Mouse (Mus musculus) spleen, postnatal 14 days (tissue): ENCODE data around the gene Tbc1d8.

Experiments
- DNase-seq, 2 experiments: peaks; one replicate each; pipeline ENCODE4 v3.0.0; 2021 to 2022; ENCODE audit warnings: low spot score in 2 of 2

The Tbc1d8 gene

DNA sequence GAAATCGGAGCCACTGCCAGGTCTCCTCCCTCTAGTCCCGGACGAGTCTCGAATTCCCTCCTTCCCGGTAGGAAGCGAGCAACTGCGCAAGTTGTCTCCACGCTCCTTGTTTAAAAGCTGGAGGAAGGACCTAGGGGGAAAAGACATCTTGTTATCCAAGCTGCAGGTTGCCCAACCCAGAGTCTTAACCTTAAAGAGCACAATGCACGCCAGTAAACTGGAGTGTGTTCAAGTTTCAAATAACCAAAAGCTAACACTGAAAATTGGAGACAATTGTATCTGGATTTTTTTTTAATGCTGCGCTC is 293 bp upstream of the Tbc1d8 start:
- DNase-seq: no peak

- DNase-seq: no peak
Measured at GRCm38 (mm10) chr1:39477064-39477463, 1.5 kb downstream of the Tbc1d8 start.

DNA sequence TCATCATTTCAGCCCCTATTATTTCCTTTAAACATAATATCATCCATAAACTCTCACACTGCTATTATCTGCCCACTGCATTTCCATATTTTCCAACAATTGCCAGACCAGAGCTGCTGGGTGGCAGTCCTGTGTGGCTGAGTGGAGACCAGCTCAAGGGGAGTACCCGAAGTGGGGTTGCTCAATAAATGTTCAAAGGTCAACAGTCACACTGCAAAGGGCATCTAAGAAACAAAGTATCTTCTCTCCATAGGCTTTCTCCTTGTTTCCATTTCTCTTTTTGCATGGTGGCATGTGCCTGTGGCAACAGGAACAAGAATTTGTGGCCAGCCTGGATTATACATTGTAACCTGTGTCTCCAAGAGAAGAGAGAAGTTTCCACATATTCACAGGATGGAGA is 2.2 kb downstream of the Tbc1d8 start:
- no peak for DNase-seq

DNA sequence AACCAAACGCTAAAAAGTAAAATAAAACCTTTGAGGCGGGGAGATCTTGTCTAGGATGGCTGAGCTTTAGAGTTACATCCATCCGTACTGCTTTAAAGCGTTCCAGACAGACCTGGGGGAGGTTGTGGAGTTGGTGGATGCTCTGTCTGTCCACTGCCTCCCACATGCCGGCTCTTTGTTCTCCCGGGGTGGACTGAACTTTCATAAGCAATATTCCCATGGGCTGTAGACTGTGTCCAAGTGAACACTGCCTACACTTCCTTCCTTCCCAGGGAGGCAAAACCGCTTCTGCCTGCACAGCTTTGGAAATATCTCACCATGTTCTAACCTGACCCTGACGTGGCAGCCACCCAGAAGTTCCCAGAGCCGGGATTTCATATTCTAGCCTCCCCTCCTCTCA is 4.0 kb downstream of the Tbc1d8 start:
- DNase-seq: no peak

GRCm38 (mm10) chr1:39471298-39471902 is 7.2 kb downstream of the Tbc1d8 start:
- DNase-seq: no peak

DNA sequence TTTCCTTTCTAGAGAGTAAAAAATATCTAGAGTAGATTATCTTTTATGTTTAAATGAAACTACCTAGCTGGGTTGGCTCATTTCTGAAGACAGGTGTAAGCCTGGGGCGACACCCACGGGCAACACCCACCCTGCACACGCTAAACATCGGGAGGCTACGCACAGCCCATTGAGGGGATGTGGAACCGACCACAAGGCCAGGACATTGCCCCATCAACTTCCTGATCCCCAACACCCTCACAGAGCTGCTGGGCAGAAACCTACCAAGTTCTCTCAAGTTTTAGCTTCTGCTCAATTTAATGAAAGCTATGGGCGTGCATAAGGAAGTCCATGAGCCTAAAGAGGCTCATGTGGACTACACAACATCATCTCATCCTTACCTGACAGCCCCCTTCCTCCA is 9.6 kb downstream of the Tbc1d8 start:
- no peak for DNase-seq

- DNase-seq: no peak
Measured at GRCm38 (mm10) chr1:39466526-39466925, 12.0 kb downstream of the Tbc1d8 start.

GRCm38 (mm10) chr1:39464760-39465159 is 13.8 kb downstream of the Tbc1d8 start:
- DNase-seq: no peak

GRCm38 (mm10) chr1:39462937-39463444 is 15.6 kb downstream of the Tbc1d8 start:
- DNase-seq: no peak

GRCm38 (mm10) chr1:39462036-39462435 is 16.5 kb downstream of the Tbc1d8 start:
- no peak for DNase-seq

DNA sequence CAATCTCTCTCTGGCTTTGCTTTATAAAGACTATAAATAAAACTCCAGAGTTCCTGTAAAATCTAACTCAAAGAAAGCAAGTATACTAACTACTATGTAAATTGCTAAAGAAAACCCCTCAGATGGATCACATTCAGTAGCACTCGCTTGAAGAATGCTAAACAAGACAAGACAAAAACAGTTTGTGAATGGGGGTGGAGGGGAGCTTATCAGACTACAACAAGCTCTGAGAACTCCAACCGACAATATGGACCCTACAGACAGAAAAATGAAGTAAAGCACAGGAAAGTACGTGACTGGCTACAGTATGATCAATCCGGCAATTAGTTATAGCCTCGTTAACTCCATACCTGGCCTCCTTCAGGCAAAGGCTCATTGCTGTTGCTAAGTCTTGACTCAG is 18.1 kb downstream of the Tbc1d8 start:
- DNase-seq: no peak

DNA sequence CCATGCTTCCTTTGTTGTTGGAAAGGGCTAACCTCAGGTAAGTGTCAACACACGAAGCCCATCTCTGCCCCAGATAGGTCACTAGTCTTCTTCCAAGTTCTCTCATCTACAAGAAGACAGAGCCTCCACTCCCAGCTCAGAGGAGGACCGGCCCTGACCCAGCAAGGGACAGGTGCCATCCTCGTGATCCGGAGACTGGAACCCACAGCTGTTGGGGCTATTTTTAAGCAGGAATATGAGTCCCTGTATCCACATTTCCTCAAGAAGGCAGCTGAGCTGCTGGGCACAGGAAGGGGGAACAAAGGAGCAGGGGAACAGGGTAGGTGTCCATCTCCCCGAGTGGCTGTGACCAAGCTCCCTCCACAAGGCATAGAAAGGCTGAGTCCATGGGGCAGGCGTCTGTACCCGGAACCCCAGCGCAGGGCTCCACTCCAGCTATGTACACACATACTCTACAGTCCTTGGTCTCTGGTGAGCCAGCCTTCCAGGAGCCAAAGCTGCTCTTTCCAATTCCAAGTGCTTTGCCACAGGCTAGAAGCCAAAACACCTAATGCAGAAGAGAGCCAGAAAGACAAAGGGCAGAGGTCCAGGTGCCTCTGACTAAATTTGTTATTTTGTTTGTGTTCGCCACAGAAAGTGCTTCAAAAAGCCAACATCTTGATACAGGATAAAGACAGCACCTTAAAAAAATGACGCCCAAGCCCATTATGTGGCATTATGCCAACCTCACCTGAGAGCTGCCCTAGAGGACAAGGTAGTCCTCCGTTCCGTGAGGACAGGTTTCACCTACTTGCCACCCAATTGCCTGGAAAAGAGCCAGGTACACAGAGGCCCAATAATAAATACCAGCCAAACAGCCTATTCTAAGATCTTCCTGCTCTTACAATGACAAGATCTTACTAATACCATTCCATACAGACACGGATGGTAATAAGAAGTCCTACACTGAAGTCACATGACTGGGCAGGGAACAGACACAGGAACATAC is 20.4 kb downstream of the Tbc1d8 start:
- no peak for DNase-seq

DNA sequence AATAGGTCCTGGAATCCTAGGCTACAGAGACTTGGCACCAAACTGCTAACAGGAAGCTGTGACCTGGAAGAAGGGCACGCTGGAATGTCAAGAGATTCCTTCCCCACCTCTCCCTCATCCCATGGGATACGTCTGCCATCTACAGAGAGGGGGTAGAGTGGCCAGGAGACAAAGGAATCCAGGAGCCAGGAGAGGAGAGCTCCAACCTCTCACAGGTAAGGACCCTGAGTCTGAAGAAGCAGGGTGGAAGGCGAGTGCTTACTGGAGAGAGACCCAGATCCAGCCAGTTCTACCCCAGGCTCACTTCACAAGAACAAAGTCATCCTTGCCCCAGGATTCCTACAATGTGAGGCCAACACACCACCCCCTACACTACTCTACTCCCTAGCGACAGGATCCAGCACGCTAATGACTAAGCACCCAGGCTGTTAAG is 22.1 kb downstream of the Tbc1d8 start:
- no peak for DNase-seq

GRCm38 (mm10) chr1:39455350-39456023 is 23.1 kb downstream of the Tbc1d8 start:
- DNase-seq: no peak

DNA sequence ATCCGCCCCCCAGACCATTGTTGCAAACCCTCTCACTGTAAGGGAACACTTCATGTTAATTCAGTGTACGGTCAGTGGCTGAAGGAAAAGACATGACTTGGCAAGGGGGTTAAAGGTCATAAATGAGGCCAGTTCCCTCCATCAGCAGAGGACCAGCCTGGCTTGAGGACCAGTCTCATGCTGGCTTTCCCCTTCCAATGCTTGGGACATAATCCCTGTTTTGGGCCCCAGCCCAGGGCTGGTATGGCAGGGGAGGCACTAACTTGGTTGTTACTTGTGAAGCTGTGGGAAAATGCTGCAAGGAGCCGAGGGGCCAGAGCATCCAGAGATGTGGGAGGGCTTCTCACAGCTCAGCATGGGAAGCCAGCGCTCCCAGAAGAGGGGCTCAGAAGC is 23.8 kb downstream of the Tbc1d8 start:
- no peak for DNase-seq

- no peak for DNase-seq
Measured at GRCm38 (mm10) chr1:39454108-39454782, 24.3 kb downstream of the Tbc1d8 start.

- no peak for DNase-seq
Measured at GRCm38 (mm10) chr1:39452203-39452602, 26.4 kb downstream of the Tbc1d8 start.

GRCm38 (mm10) chr1:39450069-39450728 is 28.4 kb downstream of the Tbc1d8 start:
- no peak for DNase-seq

DNA sequence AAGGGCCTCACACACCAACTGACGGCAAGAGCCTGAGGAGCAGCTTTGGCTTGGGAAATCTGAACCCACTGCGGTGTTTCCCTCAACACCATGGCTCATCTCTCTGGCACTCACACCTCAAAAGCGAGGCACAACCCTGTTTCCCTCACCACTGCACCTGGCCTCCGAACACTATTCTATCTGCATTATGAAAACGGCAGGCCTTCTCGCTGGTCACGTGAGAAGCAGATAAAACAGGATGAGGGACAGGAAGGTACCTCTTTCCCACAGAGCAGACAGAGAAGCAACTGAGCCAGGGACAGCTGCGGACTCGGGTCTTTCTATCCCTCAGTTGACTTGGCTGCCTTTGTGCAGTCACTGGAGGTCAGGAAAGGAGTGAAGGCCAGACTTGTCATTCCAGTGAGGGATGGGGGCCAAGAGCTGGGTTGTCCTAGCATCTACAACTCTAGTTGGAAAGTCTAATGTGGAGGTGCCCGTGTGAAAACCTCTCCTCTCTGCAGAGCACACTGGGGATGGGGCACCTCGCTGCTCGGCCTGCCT is 29.2 kb downstream of the Tbc1d8 start:
- DNase-seq: no peak

DNA sequence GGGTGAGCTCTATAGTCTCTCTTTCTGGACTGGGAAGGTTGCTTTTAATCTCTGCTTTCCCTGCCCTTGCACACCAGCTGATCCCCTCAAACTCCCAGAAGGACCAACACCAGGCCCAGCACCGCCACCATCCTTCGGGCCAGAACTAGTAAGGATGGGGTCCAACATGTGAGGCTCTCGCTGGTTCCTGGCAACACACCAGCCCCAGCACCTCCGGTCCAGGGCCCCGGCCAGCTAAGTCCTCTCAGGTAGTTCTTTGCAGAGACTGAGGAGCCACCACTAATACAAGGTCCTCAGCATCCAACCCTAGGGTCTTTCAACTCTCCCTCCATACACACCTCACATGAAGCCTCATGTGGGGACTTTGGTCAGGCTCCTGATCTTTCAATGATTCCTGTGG is 29.7 kb downstream of the Tbc1d8 start:
- no peak for DNase-seq

DNA sequence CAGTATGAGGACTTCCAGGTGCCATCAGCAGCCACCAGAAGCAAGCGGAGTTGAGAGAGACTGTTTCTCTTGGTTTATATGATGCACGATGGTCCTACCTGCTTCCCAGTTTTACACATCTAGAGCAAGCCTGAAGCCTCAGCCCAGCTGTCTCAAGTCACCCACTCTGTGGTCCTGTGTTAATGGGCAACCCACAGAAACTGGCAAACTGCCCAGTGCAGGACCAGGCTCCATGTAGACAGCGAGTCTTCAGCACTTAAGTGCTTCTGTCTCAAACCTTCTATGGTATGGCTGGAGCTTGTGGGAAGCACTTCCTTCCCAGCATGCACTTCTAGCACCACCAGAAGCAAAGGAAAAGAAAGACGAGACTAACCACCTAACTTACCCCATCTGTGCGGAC is 30.3 kb downstream of the Tbc1d8 start:
- DNase-seq: no peak
